Mouse (Mus musculus) olfactory bulb, adult 2 months (tissue): Measurements from ENCODE around the gene Ric8a.

Source experiments
- CTCF ChIP-seq: fragments of 200-500 bp; IDR thresholded peaks from 2 replicates; pipeline ENCODE4 v1.5.1; 2012; ENCODE audit warnings: low read depth, mild to moderate bottlenecking, low read length, moderate library complexity; ENCODE audit not compliant: insufficient read depth
- POLR2A ChIP-seq: fragments of 200-500 bp; IDR thresholded peaks from 2 replicates; pipeline ENCODE4 v1.6.1; 2012; ENCODE audit warnings: mild to moderate bottlenecking, low read depth, low read length, moderate library complexity; ENCODE audit not compliant: insufficient read depth

GRCm38 (mm10) chr7:140882469-140882803 is 25.7 kb downstream of the Ric8a start:
- TF ChIP-seq CTCF: no peak
- no peak for TF ChIP-seq POLR2A
